Mouse (Mus musculus) heart, adult 8-10 months (tissue): Measurements from ENCODE around the gene Sobp. TPM values are rescaled to one million over a fixed set of nuclear protein-coding genes. Genes with fewer than 3 reads are reported as not detected.

ENCODE experiments used
- DNase-seq: peaks from one replicate; pipeline ENCODE4 v3.0.0; 2022; ENCODE audit warnings: low spot score
- total RNA-seq, 4 experiments: library from RNA; stranded (reverse); gene quantifications; 2 replicates each; pipeline ENCODE4 v1.2.4; 2022

Gene Sobp
- 10 to 100 TPM; 13.3 to 17.7 (median 15.5) TPM for total RNA-seq

- peak; percentile 41 for DNase-seq
These were observed at the start of gene Sobp, which contains the start of gene 9030612E09Rik for GRCm38 (mm10) chr10:43174326-43175155. Gene Sobp, minus strand, starts transcription at chr10:43174530. Gene 9030612E09Rik, plus strand, starts transcription at chr10:43174704.

GRCm38 (mm10) chr10:43223391-43223790 is 49.1 kb upstream of the Sobp start:
- DNase-seq = no peak

- no peak for DNase-seq
These were observed 47.3 kb upstream of the Sobp start for GRCm38 (mm10) chr10:43221659-43222058.

- peak; percentile 98 for DNase-seq
These were observed 46.7 kb upstream of the Sobp start, which contains the start of gene Pdss2 for GRCm38 (mm10) chr10:43220910-43221625. Gene Pdss2, plus strand, starts transcription at chr10:43221486.

GRCm38 (mm10) chr10:43220479-43220878 is 46.1 kb upstream of the Sobp start:
- peak; percentile 13 for DNase-seq

- DNase-seq = no peak
These were observed 43.1 kb upstream of the Sobp start for GRCm38 (mm10) chr10:43217361-43217900.

GRCm38 (mm10) chr10:43211866-43212265 is 37.5 kb upstream of the Sobp start:
- peak; percentile 6 for DNase-seq

- no peak for DNase-seq
These were observed 29.5 kb upstream of the Sobp start for GRCm38 (mm10) chr10:43203865-43204264.

DNA sequence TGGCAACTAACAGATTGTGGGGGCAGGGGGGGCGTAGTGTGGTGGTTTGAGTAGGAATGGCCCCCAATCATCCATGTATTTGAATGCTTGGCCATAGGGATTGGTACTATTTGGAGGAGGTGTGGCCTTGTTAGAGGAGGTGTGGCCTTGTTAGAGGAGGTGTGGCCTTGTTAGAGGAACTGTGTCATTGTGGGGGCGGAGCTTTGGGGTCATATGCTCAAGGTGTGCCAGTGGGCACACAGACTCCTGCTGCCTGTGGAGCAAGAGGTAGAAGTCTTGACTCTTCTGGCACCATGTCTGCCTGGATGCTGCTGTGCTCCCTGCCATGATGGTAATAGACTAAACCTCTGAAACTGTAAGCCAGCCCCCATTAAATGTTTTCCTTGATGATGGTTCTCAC is 25.9 kb upstream of the Sobp start:
- no peak for DNase-seq

- no peak for DNase-seq
These were observed 6.1 kb upstream of the Sobp start for GRCm38 (mm10) chr10:43180313-43180912.

DNA sequence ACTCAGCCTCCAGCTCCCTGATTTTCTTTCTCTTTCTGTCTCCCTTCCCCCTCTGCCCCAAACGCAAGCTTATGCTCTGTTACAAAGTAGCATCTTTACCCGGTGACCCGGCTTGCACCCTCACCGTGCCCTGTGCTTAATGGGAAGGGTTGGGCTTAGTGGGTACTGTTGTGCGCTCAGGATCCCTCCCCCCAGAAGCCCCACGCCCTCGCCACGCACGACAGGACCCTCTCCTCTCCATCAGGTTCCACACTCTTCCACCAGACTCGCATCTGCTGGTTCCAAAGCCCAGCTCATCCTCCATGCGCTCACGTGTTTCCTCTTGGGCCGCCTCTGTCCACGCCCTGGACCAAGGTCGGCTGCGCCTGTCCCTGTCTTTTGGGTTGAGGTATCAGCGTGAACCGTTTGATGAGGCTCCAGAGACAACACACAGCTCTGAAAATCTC is 849 bp upstream of the Sobp start:
- no peak for DNase-seq

GRCm38 (mm10) chr10:43173828-43174325 is 453 bp downstream of the Sobp start:
- no peak for DNase-seq

DNA sequence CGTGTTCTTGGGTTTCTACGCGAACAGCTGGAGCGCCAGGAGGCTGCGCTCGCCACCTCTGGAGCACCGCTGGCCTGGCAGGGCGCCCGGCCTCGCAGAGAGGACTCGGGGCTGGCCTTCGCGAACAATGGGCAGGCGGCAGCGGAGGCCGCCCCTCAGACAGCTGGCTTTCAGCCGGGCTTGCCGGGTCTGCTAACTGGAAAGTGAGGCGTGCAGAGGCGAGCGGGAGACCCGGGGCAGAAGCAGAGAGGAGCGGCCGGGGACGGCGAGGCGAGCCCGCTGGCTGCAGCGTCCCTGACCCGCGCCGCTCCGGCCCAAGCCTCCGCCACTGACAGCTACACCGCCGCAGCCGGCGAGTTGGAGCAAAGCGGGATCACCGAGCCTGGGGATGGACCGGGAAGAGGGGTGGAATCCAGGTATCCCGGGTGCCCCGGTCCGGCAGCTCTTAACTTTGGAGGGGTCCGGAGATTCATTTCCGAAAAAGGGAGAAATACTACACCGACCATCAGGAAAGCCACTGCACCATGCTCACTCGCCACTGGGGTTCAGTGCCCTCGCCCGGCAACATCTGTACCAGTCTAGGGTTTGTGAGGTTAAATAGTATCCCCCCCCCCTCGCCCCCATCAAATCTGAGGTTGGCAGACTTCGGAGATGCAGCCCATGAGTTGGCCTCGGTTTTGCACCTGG is 1.0 kb downstream of the Sobp start:
- DNase-seq = peak; percentile 60

DNA sequence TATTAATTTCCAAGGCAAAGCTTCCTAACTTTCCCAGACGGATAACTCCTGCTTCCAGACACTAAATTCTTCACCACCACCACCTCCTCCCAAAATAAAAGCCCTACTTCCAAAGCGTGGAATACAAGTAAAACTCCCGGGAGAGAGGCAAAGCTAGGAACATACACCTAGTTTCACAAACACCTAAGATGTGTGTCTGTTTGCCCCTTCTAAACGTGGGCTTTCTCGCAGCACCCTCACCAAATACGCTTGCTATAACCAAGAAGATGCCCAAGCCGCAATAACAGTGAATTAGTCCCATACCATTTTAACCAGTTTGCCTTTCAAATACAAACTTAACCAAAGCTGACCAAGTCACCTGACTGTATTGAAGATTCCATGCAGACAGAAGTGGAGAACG is 1.8 kb downstream of the Sobp start:
- no peak for DNase-seq

DNA sequence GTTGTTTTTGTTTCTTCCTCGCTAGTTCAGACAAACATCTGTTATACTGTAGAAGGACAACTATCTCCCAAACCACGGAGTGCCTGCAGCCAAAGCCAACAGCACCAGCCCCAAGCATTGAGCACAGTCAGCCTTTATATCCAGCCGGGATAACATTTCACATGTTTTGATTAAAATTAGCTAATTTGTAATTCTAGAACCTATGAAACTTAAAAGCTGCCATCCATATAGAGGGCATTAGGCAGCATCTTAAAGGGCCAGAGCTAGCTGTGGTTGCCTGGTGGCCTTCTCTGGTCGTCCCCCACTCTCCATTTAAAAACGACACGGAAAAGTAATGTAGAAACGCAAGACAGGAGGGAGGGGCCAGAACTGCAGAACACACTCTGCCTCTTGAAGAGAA is 2.3 kb downstream of the Sobp start:
- DNase-seq = peak; percentile 22

- DNase-seq = peak; percentile 24
These were observed 3.2 kb downstream of the Sobp start for GRCm38 (mm10) chr10:43171106-43171505.

- no peak for DNase-seq
These were observed 5.5 kb downstream of the Sobp start for GRCm38 (mm10) chr10:43168847-43169246.

DNA sequence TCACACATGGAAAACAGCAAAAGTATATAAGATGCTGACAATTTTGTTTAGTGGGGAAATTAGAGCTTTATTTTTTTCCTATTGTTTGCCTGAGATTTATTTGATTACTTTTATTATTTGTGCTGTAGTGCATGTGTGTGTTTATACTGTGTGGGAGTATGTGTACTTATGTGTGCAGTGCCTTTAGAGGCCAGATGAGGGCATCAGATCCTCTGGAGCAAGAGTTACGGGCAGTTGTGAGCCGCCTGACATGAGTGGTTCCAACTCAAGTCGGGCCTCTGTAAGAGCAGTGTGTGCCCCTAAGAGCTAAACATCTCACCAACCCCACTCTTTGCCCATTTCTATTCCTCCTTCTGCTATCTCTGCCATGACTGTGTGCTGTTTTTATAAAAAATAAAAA is 7.5 kb downstream of the Sobp start:
- DNase-seq = no peak

GRCm38 (mm10) chr10:43166146-43166545 is 8.2 kb downstream of the Sobp start:
- no peak for DNase-seq

DNA sequence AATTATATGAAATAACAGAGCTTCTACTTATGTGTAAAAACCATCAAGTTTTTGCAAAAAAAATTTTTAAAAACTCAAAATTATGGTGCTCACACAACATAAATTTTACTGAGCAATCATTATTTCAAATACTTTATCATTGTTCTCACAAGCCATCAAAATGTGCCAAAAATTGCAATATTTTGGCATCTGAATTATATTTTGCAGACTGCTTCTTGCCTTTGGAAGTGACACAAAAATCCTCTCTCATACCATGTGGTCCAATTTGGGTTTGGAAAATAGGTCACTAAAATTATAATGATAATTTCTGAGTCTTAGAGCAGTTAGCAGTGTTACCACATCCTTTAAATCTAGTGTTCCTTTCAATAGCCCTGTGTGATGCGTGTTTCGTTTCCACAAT is 9.9 kb downstream of the Sobp start:
- DNase-seq = peak; percentile 49

DNA sequence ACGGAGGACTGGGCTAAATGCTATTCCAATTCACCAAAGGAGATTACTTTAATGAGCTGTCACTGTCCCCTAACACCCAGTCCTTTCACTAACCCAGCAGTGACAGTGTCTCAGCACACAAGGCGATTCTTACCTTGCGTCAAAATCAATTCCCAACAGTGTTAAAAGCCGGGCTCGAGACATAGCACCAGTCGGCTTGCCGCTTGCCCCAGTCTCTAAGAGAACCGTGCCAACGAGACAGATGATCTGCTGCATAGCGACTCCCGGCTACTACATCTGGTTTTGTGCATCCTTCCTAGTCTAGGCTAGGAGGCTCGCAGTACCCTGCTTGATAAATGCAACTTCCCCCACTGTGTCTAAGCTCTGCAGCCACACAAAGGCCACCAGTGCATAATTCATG is 12.0 kb downstream of the Sobp start:
- no peak for DNase-seq
